Mouse (Mus musculus): ENCODE data around the gene Ap1s3.

GRCm38 (mm10) chr1:79626140-79626539, 45.6 kb downstream of the Ap1s3 start:
- TF ChIP-seq CTCF (IDR thresholded peaks at IDR 0.05) (peak; percentile 44), EP300 (IDR thresholded peaks at IDR 0.05; ENCODE audit: insufficient read depth, low read depth, low read length) (no peak), POLR2A (IDR thresholded peaks at IDR 0.05; ENCODE audit: insufficient read depth, low read depth, low read length) (no peak)
